Mouse (Mus musculus) CH12.LX (cell line): Measurements from ENCODE around the gene Ppp1r18. TPM values are rescaled to one million over a fixed set of nuclear protein-coding genes. Genes with fewer than 3 reads are reported as not detected.

ENCODE experiments used
- DNase-seq: peaks from one replicate; pipeline ENCODE4 v3.0.0-alpha.2; 2013; ENCODE audit errors: extremely low read depth
- H3K27ac ChIP-seq: 2 replicates; pipeline ENCODE4 v1.5.1; 2012; ENCODE audit warnings: low read depth, mild to moderate bottlenecking, control low read depth, moderate library complexity; ENCODE audit not compliant: insufficient read depth
- H3K27me3 ChIP-seq: replicated peaks from 2 replicates; pipeline ENCODE3; 2012; ENCODE audit warnings: inconsistent platforms
- H3K36me3 ChIP-seq, 2 experiments: replicated peaks in 1 of 2; 2 replicates each; pipeline versions ENCODE3 to v1.6.1; 2012; ENCODE audit warnings: inconsistent platforms in 1 of 2, low read length in 1 of 2, mild to moderate bottlenecking in 1 of 2, mixed read lengths in 1 of 2, moderate library complexity in 1 of 2; ENCODE audit not compliant: control insufficient read depth in 1 of 2, insufficient read depth in 1 of 2
- H3K4me1 ChIP-seq, 2 experiments: 2 replicates each; pipeline ENCODE4 v1.6.1; 2012; ENCODE audit warnings: inconsistent platforms in 1 of 2, moderate library complexity in 1 of 2; ENCODE audit not compliant: insufficient read depth in 2 of 2, control insufficient read depth in 1 of 2
- H3K4me2 ChIP-seq: 2 replicates; pipeline ENCODE4 v1.6.1; 2012; ENCODE audit warnings: low read depth, mild to moderate bottlenecking, control low read depth; ENCODE audit not compliant: poor library complexity, insufficient read depth, severe bottlenecking
- H3K4me3 ChIP-seq, 3 experiments: fragments of 150-350 bp in 1 of 3; sonication (generic) in 1 of 3; replicated peaks in 1 of 3; 2 replicates each; pipeline versions ENCODE3 to v1.5.1; 2011 to 2012; ENCODE audit warnings: low read depth in 2 of 3, low read length in 2 of 3, mild to moderate bottlenecking in 2 of 3, moderate library complexity in 2 of 3, control low read depth in 1 of 3, improper control_type of control experiment in 1 of 3, inconsistent platforms in 1 of 3, mixed read lengths in 1 of 3; ENCODE audit not compliant: poor library complexity in 1 of 3
- H3K79me2 ChIP-seq: replicated peaks from 2 replicates; pipeline ENCODE4 v1.6.1; 2012; ENCODE audit warnings: mild to moderate bottlenecking, moderate library complexity; ENCODE audit not compliant: control insufficient read depth, poor library complexity, insufficient read depth, severe bottlenecking; ENCODE audit errors: extremely low read depth
- H3K9ac ChIP-seq: 2 replicates; pipeline ENCODE4 v1.6.1; 2012; ENCODE audit warnings: low read depth, mild to moderate bottlenecking, control low read depth, moderate library complexity; ENCODE audit not compliant: insufficient read depth
- H3K9me3 ChIP-seq: replicated peaks from 2 replicates; pipeline ENCODE3; 2012; ENCODE audit warnings: low read length, inconsistent platforms, mixed read lengths
- BHLHE40 ChIP-seq: IDR thresholded peaks from 2 replicates; pipeline ENCODE4 v1.6.1; 2011; ENCODE audit warnings: mild to moderate bottlenecking, low read depth, low read length, improper control_type of control experiment
- CHD1 ChIP-seq: IDR thresholded peaks from 2 replicates; pipeline ENCODE4 v1.6.1; 2012; ENCODE audit warnings: low read depth, low read length, improper control_type of control experiment, inconsistent platforms
- CHD2 ChIP-seq: IDR thresholded peaks from 2 replicates; pipeline ENCODE4 v1.6.1; 2011; ENCODE audit warnings: low read length, improper control_type of control experiment
- CTCF ChIP-seq, 2 experiments: IDR thresholded peaks in 1 of 2; conservative IDR thresholded peaks in 1 of 2; 2 replicates each; pipeline ENCODE4 v1.5.1; 2011 to 2012; ENCODE audit warnings: low read depth in 2 of 2, low read length in 2 of 2, improper control_type of control experiment in 1 of 2, inconsistent platforms in 1 of 2, mild to moderate bottlenecking in 1 of 2, moderate library complexity in 1 of 2
- E2F4 ChIP-seq: IDR thresholded peaks from 2 replicates; pipeline ENCODE4 v1.6.1; 2011; ENCODE audit warnings: low read depth, low read length, improper control_type of control experiment; ENCODE audit not compliant: insufficient replicate concordance
- ELF1 ChIP-seq: IDR thresholded peaks from 2 replicates; pipeline ENCODE4 v1.6.1; 2014; ENCODE audit warnings: low read depth, mild to moderate bottlenecking, inconsistent platforms, low read length, improper control_type of control experiment
- EP300 ChIP-seq: IDR thresholded peaks from 2 replicates; pipeline ENCODE4 v1.6.1; 2011; ENCODE audit warnings: low read length, improper control_type of control experiment
- ETS1 ChIP-seq: conservative IDR thresholded peaks from 2 replicates; pipeline ENCODE4 v1.6.1; 2012; ENCODE audit warnings: low read depth, mild to moderate bottlenecking, inconsistent platforms, low read length, improper control_type of control experiment, moderate library complexity
- GABPA ChIP-seq: IDR thresholded peaks from 2 replicates; pipeline ENCODE4 v1.6.1; 2012; ENCODE audit warnings: low read depth, low read length, improper control_type of control experiment, inconsistent platforms; ENCODE audit not compliant: insufficient replicate concordance
- HCFC1 ChIP-seq: IDR thresholded peaks from 2 replicates; pipeline ENCODE4 v1.6.1; 2012; ENCODE audit warnings: low read depth, mild to moderate bottlenecking, inconsistent platforms, low read length, improper control_type of control experiment
- IRF4 ChIP-seq: IDR thresholded peaks from 2 replicates; pipeline ENCODE4 v1.6.1; 2014; ENCODE audit warnings: low read depth, mild to moderate bottlenecking, inconsistent platforms, low read length, improper control_type of control experiment
- JUN ChIP-seq: IDR thresholded peaks from 2 replicates; pipeline ENCODE4 v1.6.1; 2011; ENCODE audit warnings: low read depth, mild to moderate bottlenecking, low read length, improper control_type of control experiment, moderate library complexity; ENCODE audit not compliant: insufficient read depth
- JUND ChIP-seq: conservative IDR thresholded peaks from 2 replicates; pipeline ENCODE4 v1.6.1; 2011; ENCODE audit warnings: low read depth, low read length, improper control_type of control experiment
- KAT2A ChIP-seq: IDR thresholded peaks from 2 replicates; pipeline ENCODE4 v1.6.1; 2012; ENCODE audit warnings: low read length, improper control_type of control experiment, inconsistent platforms; ENCODE audit not compliant: insufficient replicate concordance
- MAFK ChIP-seq: IDR thresholded peaks from 2 replicates; pipeline ENCODE4 v1.6.1; 2011; ENCODE audit warnings: low read length, improper control_type of control experiment; ENCODE audit not compliant: insufficient replicate concordance
- MAX ChIP-seq: IDR thresholded peaks from 2 replicates; pipeline ENCODE4 v1.6.1; 2011; ENCODE audit warnings: low read length, improper control_type of control experiment
- MAZ ChIP-seq: IDR thresholded peaks from 2 replicates; pipeline ENCODE4 v1.6.1; 2012; ENCODE audit warnings: low read depth, mild to moderate bottlenecking, inconsistent platforms, low read length, improper control_type of control experiment, moderate library complexity
- MEF2A ChIP-seq: IDR thresholded peaks from 2 replicates; pipeline ENCODE4 v1.6.1; 2014; ENCODE audit warnings: low read depth, mild to moderate bottlenecking, inconsistent platforms, low read length, improper control_type of control experiment, borderline replicate concordance
- MXI1 ChIP-seq: IDR thresholded peaks from 2 replicates; pipeline ENCODE4 v1.6.1; 2011; ENCODE audit warnings: mild to moderate bottlenecking, low read depth, low read length, improper control_type of control experiment
- MYC ChIP-seq: IDR thresholded peaks from 2 replicates; pipeline ENCODE4 v1.6.1; 2011; ENCODE audit warnings: low read depth, mild to moderate bottlenecking, improper control_type of control experiment, low read length
- NELFE ChIP-seq: IDR thresholded peaks from 2 replicates; pipeline ENCODE4 v1.6.1; 2011; ENCODE audit warnings: low read depth, low read length, improper control_type of control experiment
- NRF1 ChIP-seq: IDR thresholded peaks from 2 replicates; pipeline ENCODE4 v1.6.1; 2014; ENCODE audit warnings: low read depth, mild to moderate bottlenecking, inconsistent platforms, low read length, improper control_type of control experiment, moderate library complexity
- PAX5 ChIP-seq: IDR thresholded peaks from 2 replicates; pipeline ENCODE4 v1.6.1; 2012; ENCODE audit warnings: low read length, inconsistent platforms, mixed read lengths
- POLR2A ChIP-seq: IDR thresholded peaks from 2 replicates; pipeline ENCODE4 v1.6.1; 2011; ENCODE audit warnings: low read depth, mild to moderate bottlenecking, improper control_type of control experiment, low read length
- POLR2AphosphoS2 ChIP-seq: IDR thresholded peaks from 2 replicates; pipeline ENCODE4 v1.6.1; 2011; ENCODE audit warnings: low read depth, low read length, improper control_type of control experiment
- RAD21 ChIP-seq: IDR thresholded peaks from 2 replicates; pipeline ENCODE4 v1.6.1; 2011; ENCODE audit warnings: low read depth, mild to moderate bottlenecking, low read length, improper control_type of control experiment, moderate library complexity
- RCOR1 ChIP-seq: conservative IDR thresholded peaks from 2 replicates; pipeline ENCODE4 v1.6.1; 2012; ENCODE audit warnings: low read depth, mild to moderate bottlenecking, inconsistent platforms, low read length, improper control_type of control experiment
- SIN3A ChIP-seq: IDR thresholded peaks from 2 replicates; pipeline ENCODE4 v1.6.1; 2012; ENCODE audit warnings: low read length, improper control_type of control experiment, inconsistent platforms
- SMC3 ChIP-seq: IDR thresholded peaks from 2 replicates; pipeline ENCODE4 v1.6.1; 2011; ENCODE audit warnings: low read depth, low read length, improper control_type of control experiment
- TBP ChIP-seq: conservative IDR thresholded peaks from 2 replicates; pipeline ENCODE4 v1.6.1; 2011; ENCODE audit warnings: low read depth, low read length, improper control_type of control experiment
- TCF12 ChIP-seq: IDR thresholded peaks from 2 replicates; pipeline ENCODE4 v1.6.1; 2014; ENCODE audit warnings: low read depth, mild to moderate bottlenecking, inconsistent platforms, low read length, improper control_type of control experiment
- UBTF ChIP-seq: IDR thresholded peaks from 2 replicates; pipeline ENCODE4 v1.6.1; 2012; ENCODE audit warnings: low read depth, mild to moderate bottlenecking, inconsistent platforms, low read length, improper control_type of control experiment, moderate library complexity
- USF1 ChIP-seq: IDR thresholded peaks from 2 replicates; pipeline ENCODE4 v1.6.1; 2014; ENCODE audit warnings: low read depth, mild to moderate bottlenecking, inconsistent platforms, low read length, improper control_type of control experiment
- USF2 ChIP-seq: conservative IDR thresholded peaks from 2 replicates; pipeline ENCODE4 v1.6.1; 2011; ENCODE audit warnings: low read depth, low read length, improper control_type of control experiment
- ZC3H11A ChIP-seq: IDR thresholded peaks from 2 replicates; pipeline ENCODE4 v1.6.1; 2012; ENCODE audit warnings: low read depth, mild to moderate bottlenecking, inconsistent platforms, low read length, improper control_type of control experiment
- ZKSCAN1 ChIP-seq: IDR thresholded peaks from 2 replicates; pipeline ENCODE4 v1.6.1; 2012; ENCODE audit warnings: low read depth, inconsistent platforms, low read length, improper control_type of control experiment, borderline replicate concordance
- ZMIZ1 ChIP-seq: IDR thresholded peaks from 2 replicates; pipeline ENCODE4 v1.6.1; 2012; ENCODE audit warnings: low read depth, mild to moderate bottlenecking, inconsistent platforms, low read length, improper control_type of control experiment
- ZNF384 ChIP-seq: IDR thresholded peaks from 2 replicates; pipeline ENCODE4 v1.6.1; 2012; ENCODE audit warnings: low read depth, low read length, improper control_type of control experiment, inconsistent platforms
- dilution Hi-C: fragments of 300-500 bp; cut with MboI; formaldehyde crosslinking; loops from 2 replicates; pipeline ENCODE4 v1.14.3; 2020; ENCODE audit warnings: low sequenced_read_pairs; ENCODE audit not compliant: extremely low pct_unique_long_range_greater_than_20kb, extremely low pct_ligation_motif_present
- in situ Hi-C: fragments of 300-500 bp; cut with MboI; formaldehyde crosslinking; loops from 3 replicates; pipeline ENCODE4 v1.14.3; 2019; ENCODE audit warnings: low sequenced_read_pairs, low pct_ligation_motif_present, low pct_unique_long_range_greater_than_20kb, mixed read lengths
- polyA plus RNA-seq: library from polyadenylated mRNA; unstranded; fragments of >175 nt; gene quantifications from 2 replicates; pipeline ENCODE4 v1.2.1, GENCODE M21; 2012; ENCODE audit warnings: low read depth; ENCODE audit not compliant: insufficient read length
- total RNA-seq, 2 experiments: library from RNA; depleted of rRNA; stranded (reverse); fragments of 300-350 nt in 1 of 2; fragments of >200 nt in 1 of 2; gene quantifications; 2 replicates each; pipeline ENCODE4 v1.2.3; 2012 to 2014

Ppp1r18 gene
- total and polyA plus RNA-seq, 3 experiments, result 8.5 to 50.1 (median 21.4) TPM

DNA sequence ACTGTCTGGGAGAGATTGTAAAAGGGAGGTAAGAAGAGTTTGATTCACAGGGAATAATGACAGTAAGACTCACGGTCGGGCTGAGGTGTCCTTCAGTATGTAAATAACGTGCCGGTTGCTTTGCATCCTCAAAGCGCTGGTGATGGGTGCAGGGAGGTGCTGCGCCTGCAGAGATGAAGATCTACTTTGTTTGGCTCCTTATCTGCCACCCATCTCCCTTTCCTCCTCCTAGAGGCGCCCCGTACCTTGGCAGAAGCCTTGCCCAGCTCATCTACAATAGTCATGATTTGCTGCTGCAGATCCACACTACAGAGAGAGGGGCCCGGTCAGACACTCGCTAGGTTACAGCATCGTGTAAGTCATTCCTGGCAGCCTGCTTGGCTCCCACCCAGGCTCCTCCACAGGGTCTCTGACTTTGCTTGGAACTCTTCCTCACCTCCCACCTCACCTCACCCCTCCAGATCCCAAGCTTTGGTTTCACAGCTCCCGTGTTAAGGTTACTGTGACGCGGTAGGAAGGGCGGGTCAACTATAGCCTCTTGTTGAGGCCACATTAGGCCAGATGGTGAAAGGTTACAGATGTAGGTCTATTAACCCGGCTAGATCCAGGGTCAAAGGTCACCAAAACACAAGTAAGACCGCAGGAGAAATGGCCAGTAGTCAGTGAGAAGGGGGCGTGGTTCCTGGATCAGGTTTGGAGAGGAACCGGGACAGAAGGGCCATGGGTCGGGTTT, 44.0 kb downstream of the Ppp1r18 start:
- dilution Hi-C loops, result no loop called here
- peaks cover 8% of the 10 kb centered on the region; the same call in 1 of the 2 replicates for H3K79me2 ChIP-seq
- H3K36me3 ChIP-seq, result peaks cover 41 to 73% of the 10 kb centered on the region in 2 experiments
- DNase-seq, result no peak
- no peaks in the 10 kb centered on the region for H3K9me3 ChIP-seq
- peak overlapping the region; percentile 61 to 90 (median 63) for H3K4me3 ChIP-seq
- H3K9ac ChIP-seq, result peak overlapping the region; percentile 47
- no peak for TF ChIP-seq GABPA
- TF ChIP-seq ETS1, result no peak
- no peak; the same call in 1 of the 2 replicates for TF ChIP-seq CHD2
- no peak for TF ChIP-seq E2F4
- TF ChIP-seq MAX, result peak; percentile 40; the same call in 1 of the 2 replicates
- TF ChIP-seq ELF1, result no peak
- no peak for TF ChIP-seq MEF2A
- peak; percentile 21; the same call in 1 of the 2 replicates for TF ChIP-seq MXI1
- TF ChIP-seq MAFK, result no peak
- no peak for TF ChIP-seq USF1
- no peak for TF ChIP-seq RCOR1
- no peak for TF ChIP-seq MAZ
- TF ChIP-seq SMC3, result no peak
- no peak for TF ChIP-seq IRF4
- TF ChIP-seq POLR2AphosphoS2, result no peak
- peak; percentile 9; the same call in 1 of the 2 replicates for TF ChIP-seq TCF12
- no peak for TF ChIP-seq EP300
- TF ChIP-seq POLR2A, result peak; percentile 29; the same call in 1 of the 2 replicates
- no peak for TF ChIP-seq BHLHE40
- TF ChIP-seq CTCF (conservative IDR thresholded peaks at IDR 0.05 in 1 of 2, IDR thresholded peaks at IDR 0.05 in 1 of 2; ENCODE audit: low read depth in 2 of 2, low read length in 2 of 2), result no peak
- TF ChIP-seq NELFE, result peak; percentile 44; the same call in 1 of the 2 replicates
- no peak for TF ChIP-seq KAT2A
- no peak; the same call in 1 of the 2 replicates for TF ChIP-seq SIN3A
- no peak for TF ChIP-seq PAX5
- no peak for TF ChIP-seq ZNF384
- no peak for TF ChIP-seq MYC
- no peak for TF ChIP-seq HCFC1
- TF ChIP-seq UBTF, result no peak
- 0 out of 2 replicates have a peak, but pooled peaks have one; percentile 60 for TF ChIP-seq TBP
- TF ChIP-seq ZC3H11A, result no peak
- no peak for TF ChIP-seq ZKSCAN1
- TF ChIP-seq ZMIZ1, result no peak
- TF ChIP-seq USF2, result no peak
- TF ChIP-seq JUND, result no peak
- no peak for TF ChIP-seq NRF1
- TF ChIP-seq RAD21, result no peak
- TF ChIP-seq JUN, result no peak
- TF ChIP-seq CHD1, result no peak
- peaks cover 0 to 46% of the 10 kb centered on the region in 2 experiments; a peak in 3 of 4 replicates for H3K4me1 ChIP-seq
- H3K27ac ChIP-seq, result peak overlapping the region; percentile 26
- H3K27me3 ChIP-seq, result no peaks in the 10 kb centered on the region
- in situ Hi-C loops, result no loop called here
- peak overlapping the region; percentile 81 for H3K4me2 ChIP-seq
